Mouse (Mus musculus) forebrain, embryonic 16.5 days (tissue): ENCODE measurements around the gene Bach2. TPM values are rescaled to one million over a fixed set of nuclear protein-coding genes. Genes with fewer than 3 reads are reported as not detected.

Experiments used
- ATAC-seq: fragments of 200-750 bp; cut with Nextera tagmentation; 2 replicates; pipeline ENCODE4 v1.8.0; 2017; ENCODE audit warnings: mild to moderate bottlenecking, moderate library complexity
- H3K27ac ChIP-seq: fragments of 300-500 bp; sonication (generic); 2 replicates; pipeline ENCODE4 v1.5.1; 2014; ENCODE audit warnings: low read length, control low read depth
- H3K27me3 ChIP-seq: fragments of 300-500 bp; sonication (generic); replicated peaks from 2 replicates; pipeline ENCODE4 v1.6.1; 2014; ENCODE audit warnings: low read length; ENCODE audit not compliant: control insufficient read depth, insufficient read depth
- H3K36me3 ChIP-seq: fragments of 300-500 bp; sonication (generic); 2 replicates; pipeline ENCODE4 v1.6.1; 2014; ENCODE audit not compliant: control insufficient read depth, insufficient read depth
- H3K4me1 ChIP-seq: fragments of 300-500 bp; sonication (generic); replicated peaks from 2 replicates; pipeline ENCODE4 v1.6.1; 2014; ENCODE audit warnings: low read length; ENCODE audit not compliant: control insufficient read depth, insufficient read depth
- H3K4me2 ChIP-seq: fragments of 300-500 bp; sonication (generic); 2 replicates; pipeline ENCODE4 v1.6.1; 2014; ENCODE audit warnings: mild to moderate bottlenecking, low read length, control low read depth
- H3K4me3 ChIP-seq: fragments of 300-500 bp; sonication (generic); replicated peaks from 2 replicates; pipeline ENCODE4 v1.5.1; 2014; ENCODE audit warnings: mild to moderate bottlenecking, low read length, control low read depth
- H3K9ac ChIP-seq: fragments of 300-500 bp; sonication (generic); replicated peaks from 2 replicates; pipeline ENCODE4 v1.6.1; 2014; ENCODE audit warnings: low read depth, low read length, control low read depth
- H3K9me3 ChIP-seq: fragments of 300-500 bp; sonication (generic); 2 replicates; pipeline ENCODE4 v1.6.1; 2016; ENCODE audit warnings: low read length; ENCODE audit not compliant: control insufficient read depth
- WGBS: fragments of 180-500 bp; shearing (Covaris S2); extraction: QIAGEN DNeasy Blood & Tissue Kit; methylation state at CpG from one replicate; pipeline ENCODE4 v1.1.7; 2014; 5-methylcytosine and 5-hydroxymethylcytosine counted together
- polyA plus RNA-seq: library from polyadenylated mRNA; unstranded; fragments of >200 nt; fragmentation: Nextera tagmentation; extraction: Ambion mirVana; gene quantifications from 2 replicates; pipeline ENCODE4 v1.2.1, GENCODE M21; 2015

Bach2 gene
- polyA plus RNA-seq, 1 experiment from 2014 or later, result 33.3 TPM

GRCm38 (mm10) chr4:32245586-32245985 lies 7.0 kb downstream of the Bach2 start:
- Histone ChIP-seq H3K27me3 (no peaks in the 10 kb centered on the region), H3K9me3 (no peaks in the 10 kb centered on the region), H3K4me1 (peaks cover 78% of the 10 kb centered on the region), H3K4me2 (no peak overlapping the region), H3K4me3 (no peak overlapping the region), H3K27ac (no peak overlapping the region), H3K9ac (no peak overlapping the region), H3K36me3 (no peaks in the 10 kb centered on the region)
- 79% methylated on average over 6 of the region's 6 CpGs for WGBS
- no peak for ATAC-seq

GRCm38 (mm10) chr4:32246020-32246419 lies 7.4 kb downstream of the Bach2 start:
- Histone ChIP-seq H3K4me1 (peaks cover 78% of the 10 kb centered on the region), H3K9ac (no peak overlapping the region), H3K27me3 (no peaks in the 10 kb centered on the region), H3K9me3 (no peaks in the 10 kb centered on the region), H3K36me3 (no peaks in the 10 kb centered on the region), H3K27ac (no peak overlapping the region), H3K4me3 (no peak overlapping the region), H3K4me2 (no peak overlapping the region)
- 72% methylated on average over 6 of the region's 6 CpGs for WGBS
- ATAC-seq, result no peak

- WGBS, result 14% methylated on average over 7 of the region's 7 CpGs
- H3K36me3 ChIP-seq, result no peaks in the 10 kb centered on the region
These were observed 8.2 kb downstream of the Bach2 start for GRCm38 (mm10) chr4:32246801-32247200.

GRCm38 (mm10) chr4:32247463-32248113 lies 9.0 kb downstream of the Bach2 start:
- H3K4me1 ChIP-seq, result peaks cover 73% of the 10 kb centered on the region
- WGBS, result 71% methylated on average over 11 of the region's 11 CpGs
- no peak for ATAC-seq

More at GRCm38 (mm10) chr4:32246801-32247200, 8.2 kb downstream of the Bach2 start:
- H3K27ac ChIP-seq, result peak overlapping the region; percentile 19; the same call in 1 of the 2 replicates
- no peak overlapping the region for H3K4me3 ChIP-seq
- no peak overlapping the region; the same call in 1 of the 2 replicates for H3K9ac ChIP-seq
- no peaks in the 10 kb centered on the region for H3K27me3 ChIP-seq
- no peak overlapping the region for H3K4me2 ChIP-seq
- peaks cover 75% of the 10 kb centered on the region for H3K4me1 ChIP-seq
- H3K9me3 ChIP-seq, result no peaks in the 10 kb centered on the region
- ATAC-seq, result no peak

GRCm38 (mm10) chr4:32248236-32248635 lies 9.6 kb downstream of the Bach2 start:
- 21% methylated on average over 6 of the region's 6 CpGs for WGBS
- Histone ChIP-seq H3K4me3 (no peak overlapping the region), H3K4me1 (peaks cover 67% of the 10 kb centered on the region), H3K27me3 (no peaks in the 10 kb centered on the region), H3K9ac (no peak overlapping the region), H3K36me3 (no peaks in the 10 kb centered on the region), H3K4me2 (no peak overlapping the region), H3K27ac (no peak overlapping the region; the same call in 1 of the 2 replicates), H3K9me3 (no peaks in the 10 kb centered on the region)
- no peak for ATAC-seq

More at GRCm38 (mm10) chr4:32247463-32248113, 9.0 kb downstream of the Bach2 start:
- Histone ChIP-seq H3K27ac (peak overlapping the region; percentile 57), H3K36me3 (no peaks in the 10 kb centered on the region), H3K4me2 (no peak overlapping the region), H3K9me3 (no peaks in the 10 kb centered on the region), H3K4me3 (no peak overlapping the region), H3K27me3 (no peaks in the 10 kb centered on the region), H3K9ac (no peak overlapping the region)

- Histone ChIP-seq H3K4me1 (peaks cover 62% of the 10 kb centered on the region), H3K4me2 (peak overlapping the region; percentile 16; the same call in 1 of the 2 replicates), H3K4me3 (no peak overlapping the region), H3K27ac (no peak overlapping the region), H3K9me3 (no peaks in the 10 kb centered on the region), H3K9ac (no peak overlapping the region), H3K36me3 (no peaks in the 10 kb centered on the region), H3K27me3 (no peaks in the 10 kb centered on the region)
- ATAC-seq, result no peak
- WGBS, result 22% methylated on average over 9 of the region's 9 CpGs
These were observed 10.4 kb downstream of the Bach2 start for GRCm38 (mm10) chr4:32248990-32249393.

GRCm38 (mm10) chr4:32249748-32250332 lies 11.2 kb downstream of the Bach2 start:
- 62% methylated on average over 15 of the region's 15 CpGs for WGBS
- peak overlapping the region; percentile 36 for H3K9ac ChIP-seq

GRCm38 (mm10) chr4:32250333-32251004 lies 11.9 kb downstream of the Bach2 start:
- Histone ChIP-seq H3K4me1 (peaks cover 55% of the 10 kb centered on the region), H3K4me3 (peak overlapping the region; percentile 11; the same call in 1 of the 2 replicates), H3K36me3 (no peaks in the 10 kb centered on the region), H3K9ac (peak overlapping the region; percentile 52), H3K27ac (peak overlapping the region; percentile 74), H3K9me3 (no peaks in the 10 kb centered on the region), H3K27me3 (no peaks in the 10 kb centered on the region), H3K4me2 (peak overlapping the region; percentile 38)
- WGBS, result 6% methylated on average over 16 of the region's 16 CpGs
- ATAC-seq, result peak; percentile 21; the same call in 1 of the 2 replicates

More at GRCm38 (mm10) chr4:32249748-32250332, 11.2 kb downstream of the Bach2 start:
- peak overlapping the region; percentile 74; the same call in 1 of the 2 replicates for H3K27ac ChIP-seq
- no peaks in the 10 kb centered on the region for H3K9me3 ChIP-seq
- no peaks in the 10 kb centered on the region for H3K27me3 ChIP-seq
- ATAC-seq, result peak; percentile 49
- peak overlapping the region; percentile 38 for H3K4me2 ChIP-seq
- H3K4me3 ChIP-seq, result peak overlapping the region; percentile 11; the same call in 1 of the 2 replicates
- no peaks in the 10 kb centered on the region for H3K36me3 ChIP-seq
- peaks cover 56% of the 10 kb centered on the region for H3K4me1 ChIP-seq

GRCm38 (mm10) chr4:32251005-32251365 lies 12.4 kb downstream of the Bach2 start:
- H3K9ac ChIP-seq, result peak overlapping the region; percentile 52; the same call in 1 of the 2 replicates
- peak overlapping the region; percentile 38 for H3K4me2 ChIP-seq
- 4% methylated on average over 8 of the region's 8 CpGs for WGBS
- peaks cover 53% of the 10 kb centered on the region for H3K4me1 ChIP-seq
- peak overlapping the region; percentile 74 for H3K27ac ChIP-seq
- peak; percentile 57 for ATAC-seq
- H3K9me3 ChIP-seq, result no peaks in the 10 kb centered on the region
- peak overlapping the region; percentile 11; the same call in 1 of the 2 replicates for H3K4me3 ChIP-seq
- H3K27me3 ChIP-seq, result no peaks in the 10 kb centered on the region
- H3K36me3 ChIP-seq, result no peaks in the 10 kb centered on the region
